Mouse (Mus musculus): ENCODE results near the gene Dcdc2b. TPM values are rescaled to one million over a fixed set of nuclear protein-coding genes. Genes with fewer than 3 reads are reported as not detected.

The Dcdc2b gene
- polyA plus RNA-seq, 1 experiment from 2014 or later = 0.75 TPM

GRCm38 (mm10) chr4:129633852-129634251 lies 19.8 kb upstream of the Dcdc2b start:
- Histone ChIP-seq H3K27ac (replicated peaks) (no peak overlapping the region), H3K9ac (ENCODE audit: low read length) (no peak overlapping the region), H3K9me3 (ENCODE audit: control insufficient read depth, low read length) (no peaks in the 10 kb centered on the region), H3K4me1 (replicated peaks; ENCODE audit: control insufficient read depth, insufficient read depth) (no peaks in the 10 kb centered on the region), H3K4me3 (ENCODE audit: low read depth, low read length) (no peak overlapping the region), H3K36me3 (ENCODE audit: control insufficient read depth, insufficient read depth, low read length) (peaks cover 45% of the 10 kb centered on the region), H3K27me3 (ENCODE audit: control insufficient read depth, insufficient read depth, low read length) (no peaks in the 10 kb centered on the region), H3K4me2 (replicated peaks; ENCODE audit: low read depth) (no peak overlapping the region)
- no peak for ATAC-seq (ENCODE audit: low FRiP score, low TSS enrichment)
- WGBS = 81% methylated on average over 6 of the region's 6 CpGs
- no peak for DNase-seq (ENCODE audit: low spot score)
- TF ChIP-seq CTCF (IDR thresholded peaks at IDR 0.05; ENCODE audit: low read depth) (no peak), EP300 (optimal IDR thresholded peaks at IDR 0.05) (no peak)

GRCm38 (mm10) chr4:129631867-129632266 lies 17.8 kb upstream of the Dcdc2b start:
- TF ChIP-seq CTCF (IDR thresholded peaks at IDR 0.05; ENCODE audit: low read depth) = no peak
- no peak for TF ChIP-seq EP300 (optimal IDR thresholded peaks at IDR 0.05)
- Histone ChIP-seq H3K27ac (replicated peaks) (no peak overlapping the region), H3K4me3 (ENCODE audit: low read depth, low read length) (no peak overlapping the region), H3K4me2 (replicated peaks; ENCODE audit: low read depth) (no peak overlapping the region), H3K9me3 (ENCODE audit: control insufficient read depth, low read length) (no peaks in the 10 kb centered on the region), H3K36me3 (ENCODE audit: control insufficient read depth, insufficient read depth, low read length) (peaks cover 54% of the 10 kb centered on the region), H3K27me3 (ENCODE audit: control insufficient read depth, insufficient read depth, low read length) (no peaks in the 10 kb centered on the region), H3K4me1 (replicated peaks; ENCODE audit: control insufficient read depth, insufficient read depth) (no peaks in the 10 kb centered on the region), H3K9ac (ENCODE audit: low read length) (no peak overlapping the region)
- WGBS = 86% methylated on average over 12 of the region's 12 CpGs
- ATAC-seq (ENCODE audit: low FRiP score, low TSS enrichment) = no peak
- DNase-seq (ENCODE audit: low spot score) = no peak

DNA sequence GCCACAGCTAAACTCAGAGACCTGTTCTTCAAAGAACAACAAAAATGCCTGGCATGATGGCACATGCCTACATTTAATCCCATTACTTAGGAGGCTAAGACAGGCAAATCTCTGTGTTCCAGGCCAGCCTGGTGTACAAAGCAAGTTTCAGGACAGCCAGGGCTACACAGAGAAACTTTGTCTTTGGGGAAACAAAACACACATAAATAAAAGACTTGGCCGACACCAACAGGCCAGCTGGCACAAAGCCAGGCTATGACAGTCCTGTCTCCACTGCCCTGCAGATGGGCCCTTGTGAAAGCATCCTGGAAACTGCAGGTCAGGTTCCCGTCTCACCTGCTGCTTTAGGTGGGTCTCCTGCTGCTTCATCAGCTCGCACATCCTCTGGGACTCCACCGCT lies 16.9 kb upstream of the Dcdc2b start:
- WGBS = 70% methylated on average over 4 of the region's 4 CpGs
- peaks cover 55% of the 10 kb centered on the region for H3K36me3 ChIP-seq (ENCODE audit: control insufficient read depth, insufficient read depth, low read length)
- TF ChIP-seq EP300 (optimal IDR thresholded peaks at IDR 0.05) = no peak
- no peaks in the 10 kb centered on the region for H3K4me1 ChIP-seq (replicated peaks; ENCODE audit: control insufficient read depth, insufficient read depth)
- DNase-seq (ENCODE audit: low spot score) = no peak
- no peak overlapping the region for H3K4me3 ChIP-seq (ENCODE audit: low read depth, low read length)
- ATAC-seq (ENCODE audit: low FRiP score, low TSS enrichment) = no peak
- no peak overlapping the region for H3K9ac ChIP-seq (ENCODE audit: low read length)
- no peak overlapping the region for H3K27ac ChIP-seq (replicated peaks)
- H3K4me2 ChIP-seq (replicated peaks; ENCODE audit: low read depth) = no peak overlapping the region
- H3K9me3 ChIP-seq (ENCODE audit: control insufficient read depth, low read length) = no peaks in the 10 kb centered on the region
- no peaks in the 10 kb centered on the region for H3K27me3 ChIP-seq (ENCODE audit: control insufficient read depth, insufficient read depth, low read length)

DNA sequence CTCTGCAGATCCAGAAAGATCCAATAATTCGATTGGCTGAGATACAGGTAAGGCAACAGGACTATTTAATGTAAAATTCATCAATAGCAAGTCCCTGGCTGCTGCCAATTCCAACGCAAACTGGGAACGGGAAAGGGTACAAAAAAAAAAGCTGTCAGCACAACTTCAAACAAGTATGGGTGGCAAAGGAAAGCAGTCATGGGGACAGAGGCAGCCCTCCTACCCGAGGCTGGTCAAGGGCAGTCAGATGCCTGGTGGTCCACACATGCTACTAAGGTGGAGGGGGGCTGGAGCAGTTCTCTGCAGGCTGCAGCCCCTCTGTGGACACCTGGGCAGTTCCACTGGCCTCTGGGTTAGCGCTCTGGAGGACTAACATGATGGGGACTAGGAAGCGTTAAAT lies 12.0 kb upstream of the Dcdc2b start:
- Histone ChIP-seq H3K4me2 (replicated peaks; ENCODE audit: low read depth) (no peak overlapping the region), H3K9ac (ENCODE audit: low read length) (no peak overlapping the region), H3K4me1 (replicated peaks; ENCODE audit: control insufficient read depth, insufficient read depth) (peaks cover 7% of the 10 kb centered on the region; the same call in 1 of the 2 replicates), H3K27ac (replicated peaks) (no peak overlapping the region), H3K27me3 (ENCODE audit: control insufficient read depth, insufficient read depth, low read length) (no peaks in the 10 kb centered on the region), H3K36me3 (ENCODE audit: control insufficient read depth, insufficient read depth, low read length) (peaks cover 31% of the 10 kb centered on the region), H3K9me3 (ENCODE audit: control insufficient read depth, low read length) (no peaks in the 10 kb centered on the region), H3K4me3 (ENCODE audit: low read depth, low read length) (no peak overlapping the region)
- ATAC-seq (ENCODE audit: low FRiP score, low TSS enrichment) (no peak), DNase-seq (ENCODE audit: low spot score) (no peak)
- WGBS = 74% methylated on average over 6 of the region's 6 CpGs
- no peak for TF ChIP-seq CTCF (IDR thresholded peaks at IDR 0.05; ENCODE audit: low read depth)
- TF ChIP-seq EP300 (optimal IDR thresholded peaks at IDR 0.05) = no peak

DNA sequence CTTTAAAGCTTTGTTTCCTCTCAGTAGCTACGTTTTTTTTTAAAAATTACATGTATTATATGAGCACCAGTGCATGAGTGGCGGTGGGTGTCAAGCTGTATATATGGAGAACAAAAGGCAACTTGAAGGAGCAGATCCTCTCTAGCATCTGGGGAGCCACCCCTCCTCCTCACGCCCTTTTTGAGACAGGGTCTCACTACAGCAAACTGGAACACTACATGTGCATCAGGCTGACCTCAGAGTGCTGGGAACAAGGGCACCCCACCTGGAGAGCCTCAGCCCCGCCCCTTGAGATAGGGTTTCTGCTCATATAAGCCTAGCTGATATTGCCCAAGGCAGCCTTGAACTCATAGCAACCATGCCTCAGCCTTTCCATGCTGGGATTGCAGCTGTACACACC lies 11.4 kb upstream of the Dcdc2b start:
- Histone ChIP-seq H3K27ac (replicated peaks) (peak overlapping the region; percentile 92), H3K27me3 (ENCODE audit: control insufficient read depth, insufficient read depth, low read length) (no peaks in the 10 kb centered on the region), H3K36me3 (ENCODE audit: control insufficient read depth, insufficient read depth, low read length) (peaks cover 26% of the 10 kb centered on the region), H3K9ac (ENCODE audit: low read length) (peak overlapping the region; percentile 2; the same call in 1 of the 2 replicates), H3K9me3 (ENCODE audit: control insufficient read depth, low read length) (no peaks in the 10 kb centered on the region), H3K4me3 (ENCODE audit: low read depth, low read length) (no peak overlapping the region), H3K4me1 (replicated peaks; ENCODE audit: control insufficient read depth, insufficient read depth) (peaks cover 7% of the 10 kb centered on the region; the same call in 1 of the 2 replicates), H3K4me2 (replicated peaks; ENCODE audit: low read depth) (peak overlapping the region; percentile 81; the same call in 1 of the 2 replicates)
- no peak for DNase-seq (ENCODE audit: low spot score)
- 38% methylated on average over 4 of the region's 4 CpGs for WGBS
- ATAC-seq (ENCODE audit: low FRiP score, low TSS enrichment) = no peak
- TF ChIP-seq CTCF (IDR thresholded peaks at IDR 0.05; ENCODE audit: low read depth) (no peak), EP300 (optimal IDR thresholded peaks at IDR 0.05) (no peak)

DNA sequence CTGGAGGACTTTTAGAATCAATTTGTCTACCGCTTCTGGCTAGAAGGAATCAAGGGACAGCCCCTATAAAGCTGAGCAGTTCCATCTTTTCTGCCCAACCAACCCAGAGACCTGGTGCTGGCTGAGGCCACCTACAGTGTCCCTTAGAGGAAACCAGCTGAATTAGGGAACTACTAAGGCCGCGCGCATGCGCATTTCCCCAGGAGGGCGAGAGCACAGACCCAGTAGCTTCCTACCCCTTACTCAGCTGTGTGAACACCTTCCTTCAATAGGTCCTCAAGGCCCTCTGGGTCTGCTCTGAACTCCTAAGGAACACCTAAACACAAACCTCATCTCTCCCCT lies 10.9 kb upstream of the Dcdc2b start:
- peak; percentile 4; the same call in 1 of the 2 replicates for ATAC-seq (ENCODE audit: low FRiP score, low TSS enrichment)
- H3K27me3 ChIP-seq (ENCODE audit: control insufficient read depth, insufficient read depth, low read length) = no peaks in the 10 kb centered on the region
- peaks cover 7% of the 10 kb centered on the region; the same call in 1 of the 2 replicates for H3K4me1 ChIP-seq (replicated peaks; ENCODE audit: control insufficient read depth, insufficient read depth)
- TF ChIP-seq EP300 (optimal IDR thresholded peaks at IDR 0.05) (no peak), CTCF (IDR thresholded peaks at IDR 0.05; ENCODE audit: low read depth) (no peak)
- H3K4me2 ChIP-seq (replicated peaks; ENCODE audit: low read depth) = peak overlapping the region; percentile 81
- H3K4me3 ChIP-seq (ENCODE audit: low read depth, low read length) = peak overlapping the region; percentile 62
- H3K36me3 ChIP-seq (ENCODE audit: control insufficient read depth, insufficient read depth, low read length) = peaks cover 23% of the 10 kb centered on the region
- 6% methylated on average over 6 of the region's 6 CpGs for WGBS
- peak overlapping the region; percentile 92 for H3K27ac ChIP-seq (replicated peaks)
- no peaks in the 10 kb centered on the region for H3K9me3 ChIP-seq (ENCODE audit: control insufficient read depth, low read length)
- H3K9ac ChIP-seq (ENCODE audit: low read length) = peak overlapping the region; percentile 2
- DNase-seq (ENCODE audit: low spot score) = no peak

Measured in stomach, postnatal 0 days (tissue).